Mouse (Mus musculus): ENCODE results near the gene Trim15.

Trim15 gene

DNA sequence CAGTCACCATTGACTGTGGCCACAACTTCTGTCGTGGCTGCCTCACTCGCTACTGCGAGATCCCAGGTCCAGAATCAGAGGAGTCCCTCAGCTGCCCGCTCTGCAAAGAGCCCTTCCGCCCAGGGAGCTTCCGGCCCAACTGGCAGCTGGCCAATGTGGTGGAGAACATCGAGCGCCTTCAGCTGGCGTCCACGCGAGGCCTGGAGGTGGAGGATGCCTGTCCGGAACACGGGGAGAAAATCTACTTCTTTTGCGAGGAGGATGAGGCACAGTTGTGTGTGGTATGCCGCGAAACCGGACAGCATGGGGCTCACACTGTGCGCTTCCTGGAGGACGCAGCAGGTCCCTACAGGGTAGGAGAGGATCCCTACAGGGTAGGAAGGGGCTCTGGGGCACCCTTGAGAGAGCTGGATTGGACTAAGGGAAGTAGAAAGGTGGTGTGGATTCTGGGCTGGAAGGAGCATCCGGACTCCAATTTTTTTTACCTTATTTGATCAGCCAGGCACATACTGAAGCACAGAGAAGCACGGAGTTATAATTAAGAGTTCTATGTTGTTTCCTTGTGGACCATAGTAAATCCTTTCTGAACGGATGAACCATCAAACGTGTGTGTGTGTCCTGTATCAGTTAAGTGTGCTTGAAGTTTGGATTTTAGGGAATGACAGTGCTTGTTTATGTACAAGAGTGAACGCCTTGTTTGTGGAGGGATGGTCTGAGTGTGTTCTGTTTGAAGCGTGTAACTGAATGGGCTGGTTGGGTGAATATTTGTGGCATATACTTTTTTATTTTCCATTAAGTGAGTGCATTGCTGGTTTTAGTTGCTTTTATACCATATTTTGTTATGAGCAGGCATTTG lies 3.2 kb upstream of the Trim15 start:
- in situ Hi-C loops (cut with MseI, MboI): no loop called here

DNA sequence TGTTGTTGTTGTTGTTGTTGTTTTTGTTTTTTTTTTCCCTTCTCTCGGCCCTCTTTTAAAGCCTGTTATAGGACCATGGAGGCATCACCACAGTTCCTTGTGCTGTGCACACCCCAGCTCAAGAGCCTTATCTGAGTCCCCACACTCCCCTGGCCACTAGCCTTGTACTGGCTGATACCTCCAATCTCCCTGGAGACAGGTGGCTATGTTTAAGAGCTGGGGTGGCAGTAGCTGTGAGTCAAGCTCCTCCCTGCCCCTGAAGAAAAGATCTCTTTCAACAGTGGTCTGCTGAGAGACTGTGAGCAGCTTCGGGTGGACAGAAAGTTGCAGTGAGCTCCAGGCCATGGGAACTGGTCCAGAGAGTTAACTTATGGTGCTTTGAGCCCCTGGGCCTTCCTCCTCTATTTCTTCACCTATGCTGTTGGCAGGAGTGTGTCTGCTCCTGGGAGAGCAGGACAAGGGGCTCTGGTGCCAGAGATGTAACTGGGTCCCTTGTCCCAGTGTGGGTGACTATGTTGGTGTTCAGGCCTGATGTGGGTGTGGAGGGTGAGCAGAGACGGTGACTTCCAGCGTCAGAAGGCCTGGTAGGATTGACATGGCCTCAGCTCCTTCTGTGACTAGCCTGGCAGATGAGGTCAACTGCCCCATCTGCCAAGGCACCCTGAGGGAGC lies 2.4 kb upstream of the Trim15 start, which contains the start of gene Trim10:
Gene Trim10, plus strand, starts transcription at position 291 of the 671 bp plus-strand sequence.
- in situ Hi-C loops (cut with MseI, MboI): no loop called here

- in situ Hi-C loops (cut with MseI, MboI): no loop called here
Observed at GRCm38 (mm10) chr17:36868836-36869235, 1.8 kb upstream of the Trim15 start.

DNA sequence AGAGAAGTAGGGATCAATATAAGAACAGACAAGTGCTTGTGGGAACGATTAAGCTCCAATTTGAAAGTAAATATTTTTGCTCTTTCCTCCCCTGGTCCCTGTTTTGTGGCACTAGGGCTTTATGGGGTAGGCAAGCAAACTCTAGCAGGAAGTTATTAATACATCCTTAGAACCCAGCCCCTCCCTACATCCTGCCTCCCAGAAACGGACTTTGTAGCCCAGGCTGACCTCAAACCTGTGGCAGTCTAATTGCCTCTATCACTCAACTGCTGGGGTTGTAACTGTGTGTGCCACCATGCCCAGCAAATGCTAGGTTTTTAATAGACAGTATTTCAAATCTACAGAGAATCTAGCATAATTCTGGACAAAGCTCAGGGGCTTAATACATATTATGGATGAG lies 5.3 kb downstream of the Trim15 start:
- in situ Hi-C loops (cut with MseI, MboI): no loop called here

- in situ Hi-C loops (cut with MseI, MboI): no loop called here
Observed at GRCm38 (mm10) chr17:36858181-36858580, 8.8 kb downstream of the Trim15 start.

DNA sequence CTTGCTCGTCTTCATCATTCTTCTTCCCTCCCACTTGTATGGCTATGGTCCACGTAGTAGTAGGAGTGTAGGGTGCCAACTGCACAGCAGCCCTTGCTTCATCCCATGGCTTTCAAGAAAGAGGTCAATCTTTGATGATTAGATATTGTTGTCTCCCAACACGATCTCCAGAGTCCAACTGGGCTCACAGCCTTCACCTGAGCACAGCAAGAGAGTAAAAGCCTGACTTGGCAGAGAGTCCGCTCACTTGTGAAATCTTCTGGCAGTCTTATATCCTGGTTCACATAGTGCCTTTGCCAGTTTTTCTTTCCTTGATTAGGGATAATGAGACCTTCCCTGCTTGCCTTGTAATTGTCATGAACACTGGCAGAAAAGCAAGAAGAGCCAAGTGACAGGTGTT lies 10.8 kb downstream of the Trim15 start:
- in situ Hi-C loops (cut with MseI, MboI): no loop called here

DNA sequence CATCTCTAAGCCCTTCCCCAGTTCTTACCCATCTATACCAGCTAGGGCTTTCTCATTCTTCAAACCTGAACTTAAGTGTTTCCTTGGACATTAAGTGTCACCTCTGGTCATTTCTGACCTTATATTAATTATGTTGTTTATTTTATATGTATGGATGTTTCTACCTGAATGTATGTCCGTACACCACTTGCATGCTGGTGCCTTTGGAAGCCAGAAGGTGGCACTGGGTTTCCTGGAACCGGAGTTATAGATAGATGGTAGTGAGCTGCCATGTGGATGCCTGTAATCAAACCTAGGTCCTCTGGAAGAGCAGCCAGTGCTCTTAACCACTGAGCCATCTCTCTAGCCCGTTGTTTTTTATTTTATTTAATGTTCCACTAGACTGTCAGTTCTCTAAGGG lies 11.5 kb downstream of the Trim15 start:
- in situ Hi-C loops (cut with MseI, MboI): no loop called here

DNA sequence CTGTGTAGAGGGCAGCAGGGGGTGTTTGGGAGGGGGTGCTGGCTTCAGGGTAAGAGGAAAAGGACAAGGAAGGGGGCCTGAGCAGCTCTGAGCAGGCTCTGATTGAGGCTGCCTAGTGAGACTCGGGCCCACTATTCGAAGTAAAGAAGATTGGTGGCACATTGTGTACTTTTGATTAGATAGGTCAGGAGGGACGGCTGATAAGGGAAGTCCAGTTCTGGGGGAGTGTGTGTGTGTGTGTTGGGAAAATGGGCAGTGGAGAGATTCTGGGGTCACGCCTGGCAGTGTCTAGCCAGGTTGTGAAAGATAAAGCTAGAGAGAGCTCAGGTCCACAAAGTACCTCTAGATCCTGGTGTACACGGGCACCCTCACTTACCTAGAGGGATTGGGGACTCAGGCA lies 15.4 kb downstream of the Trim15 start:
- in situ Hi-C loops (cut with MseI, MboI): no loop called here

DNA sequence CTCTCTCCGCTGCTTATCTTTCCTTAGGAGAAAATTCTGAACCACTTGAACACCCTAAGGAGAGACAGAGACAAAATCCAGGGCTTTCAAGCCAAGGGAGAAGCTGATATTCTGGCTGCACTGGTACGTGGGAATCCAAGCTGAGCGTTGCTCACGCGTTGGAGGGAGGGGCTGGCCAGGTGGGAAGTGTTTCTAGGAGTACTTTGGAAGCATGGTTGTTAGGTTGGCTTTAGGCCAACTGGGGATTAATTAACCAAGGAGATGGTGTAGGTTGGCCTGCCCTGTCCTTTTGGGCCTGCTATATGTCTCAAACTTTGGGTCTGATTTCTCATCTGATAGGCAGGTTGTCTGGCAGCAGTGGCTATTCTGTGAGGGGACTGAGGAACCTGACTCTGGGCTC lies 15.8 kb downstream of the Trim15 start:
- in situ Hi-C loops (cut with MseI, MboI): no loop called here

GRCm38 (mm10) chr17:36849992-36850391 lies 17.0 kb downstream of the Trim15 start:
- in situ Hi-C loops (cut with MseI, MboI): no loop called here

- in situ Hi-C loops (cut with MseI, MboI): no loop called here
Observed at GRCm38 (mm10) chr17:36848911-36849310, 18.1 kb downstream of the Trim15 start.

DNA sequence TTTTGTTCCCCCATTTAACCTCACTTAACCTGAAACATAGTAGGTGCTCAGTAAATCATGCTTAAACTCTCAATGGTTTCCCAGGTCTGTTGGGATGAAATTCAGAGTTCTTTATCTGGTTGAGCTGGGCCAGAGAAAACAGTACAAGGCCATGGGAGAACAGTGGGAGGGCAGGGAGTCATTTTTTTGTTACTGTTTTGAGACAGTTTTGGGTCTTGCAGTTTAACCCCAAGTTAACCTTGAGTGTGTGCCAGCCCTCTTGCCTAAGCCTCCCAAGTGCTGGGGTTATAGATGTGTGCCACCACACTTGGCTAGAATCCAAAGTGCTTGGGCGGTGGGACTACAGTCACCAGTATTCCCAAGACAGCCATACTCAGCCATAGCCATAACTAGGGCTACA lies 22.3 kb downstream of the Trim15 start:
- in situ Hi-C loops (cut with MseI, MboI): no loop called here

GRCm38 (mm10) chr17:36844286-36844719 lies 22.7 kb downstream of the Trim15 start:
- in situ Hi-C loops (cut with MseI, MboI): no loop called here

DNA sequence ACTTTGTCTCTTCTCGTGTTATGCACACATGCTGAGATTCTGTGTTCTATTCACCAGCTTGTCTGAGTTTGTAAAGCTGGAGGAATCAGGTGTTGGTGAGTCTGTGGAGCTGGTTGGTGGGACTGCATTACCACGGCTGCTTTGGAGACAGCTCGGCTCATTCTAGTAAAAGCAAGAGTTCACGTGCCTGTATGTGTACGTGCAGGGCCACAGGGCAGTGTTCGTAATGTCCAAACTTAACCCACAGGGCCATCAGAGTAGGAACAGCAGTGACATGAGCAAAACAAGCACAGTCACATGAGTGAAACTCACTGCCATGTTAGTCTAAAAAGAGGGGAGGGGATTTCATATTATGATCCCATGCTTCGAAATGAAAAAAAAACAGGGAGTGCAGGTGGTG lies 23.3 kb downstream of the Trim15 start:
- in situ Hi-C loops (cut with MseI, MboI): no loop called here

GRCm38 (mm10) chr17:36840961-36841445 lies 26.0 kb downstream of the Trim15 start:
- in situ Hi-C loops (cut with MseI, MboI): no loop called here

GRCm38 (mm10) chr17:36839931-36840330 lies 27.1 kb downstream of the Trim15 start:
- in situ Hi-C loops (cut with MseI, MboI): no loop called here

DNA sequence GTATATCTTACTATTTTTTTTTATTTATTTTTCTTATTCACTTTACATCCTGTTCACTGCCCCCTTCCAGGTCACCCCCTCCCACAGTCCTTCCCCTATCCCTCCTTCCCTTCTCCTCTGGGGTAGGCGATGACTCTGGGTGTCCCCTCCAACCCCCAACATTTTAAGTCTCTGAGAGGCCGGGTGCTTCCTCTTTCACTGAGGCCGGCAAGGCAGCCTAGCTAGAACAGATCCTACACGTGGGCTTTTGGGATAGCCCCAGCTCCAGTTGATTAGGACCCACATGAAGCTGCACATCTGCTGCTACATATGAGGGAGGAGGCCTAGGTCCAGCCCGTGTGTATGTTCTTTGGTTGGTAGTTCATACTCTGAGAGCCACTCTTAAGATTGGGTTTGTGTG lies 28.0 kb downstream of the Trim15 start:
- in situ Hi-C loops (cut with MseI, MboI): no loop called here

GRCm38 (mm10) chr17:36836874-36837647 lies 29.9 kb downstream of the Trim15 start, which contains the start of gene Trim26:
Gene Trim26, plus strand, starts transcription at chr17:36837134.
- in situ Hi-C loops (cut with MseI, MboI): no loop called here

GRCm38 (mm10) chr17:36836427-36836812 lies 30.6 kb downstream of the Trim15 start:
- in situ Hi-C loops (cut with MseI, MboI): no loop called here

DNA sequence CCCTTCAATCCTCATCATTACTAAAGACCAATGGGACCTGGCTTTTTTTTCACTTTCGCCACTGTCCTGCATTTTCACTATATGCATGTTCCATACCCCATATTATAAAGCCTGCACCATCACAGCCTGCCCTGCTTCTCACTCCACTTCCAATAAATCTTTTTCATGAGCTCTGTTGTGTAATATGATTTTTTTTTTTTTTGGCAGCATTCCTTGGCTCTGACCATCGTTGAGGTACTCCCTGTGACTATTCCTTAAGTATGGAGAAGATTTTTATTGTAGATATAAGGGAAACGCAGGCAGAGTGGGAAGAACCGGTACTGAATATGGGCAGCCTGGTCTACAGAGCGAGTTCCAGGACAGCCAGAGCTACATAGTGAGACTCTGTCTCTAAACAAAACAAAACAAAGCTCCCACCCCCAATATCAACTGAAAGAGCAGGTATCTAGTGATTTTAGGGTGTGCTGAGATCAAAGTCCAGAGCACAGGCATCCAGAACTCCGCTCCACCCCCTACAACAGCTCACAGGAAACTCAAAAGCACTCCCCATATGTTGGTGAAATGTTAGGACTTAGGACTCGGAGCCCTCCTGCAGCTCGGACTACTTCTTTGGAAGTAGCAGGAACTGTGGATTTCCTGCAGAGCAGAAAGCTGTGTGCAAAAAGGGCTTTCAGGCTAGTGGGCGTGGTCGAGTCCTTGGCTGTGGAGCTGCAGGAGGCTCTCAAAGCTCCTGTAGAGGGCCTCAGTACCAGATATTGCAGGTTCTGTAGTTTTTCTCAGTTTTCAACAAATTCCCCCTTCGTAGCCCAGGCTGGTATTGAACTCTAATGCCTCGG lies 31.2 kb downstream of the Trim15 start:
- in situ Hi-C loops (cut with MseI, MboI): no loop called here

DNA sequence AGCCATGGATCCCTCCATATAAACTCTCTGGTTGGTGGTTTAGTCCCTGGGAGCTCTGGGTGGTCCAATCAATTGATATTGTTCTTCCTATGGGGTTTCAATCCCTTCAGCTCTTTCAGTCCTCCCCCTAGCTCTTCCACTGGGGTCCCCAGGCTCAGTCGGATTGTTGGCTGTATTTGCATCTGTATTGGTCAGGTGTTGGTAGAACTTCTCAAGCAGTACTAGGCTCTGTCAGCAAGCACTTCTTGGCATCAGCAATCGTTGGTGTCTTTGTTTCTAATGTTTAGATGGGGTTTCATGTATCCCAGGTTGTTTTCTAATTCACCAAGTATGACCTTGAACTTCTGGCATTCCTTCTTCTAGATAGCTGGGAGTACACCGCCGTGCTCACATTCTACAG lies 34.3 kb downstream of the Trim15 start:
- in situ Hi-C loops (cut with MseI, MboI): no loop called here
